Mouse (Mus musculus) naive thymus-derived CD4-positive, alpha-beta T cell, adult 2 months (primary cell): ENCODE measurements around the gene Prkce.
"Not testable (repeated sequence)": the region's sequence is repeated elsewhere in the genome, so short reads cannot be mapped to it uniquely, and the experiment has no call there.

Source experiments
- DNase-seq: peaks from one replicate; pipeline ENCODE4 v3.0.0-alpha.2; 2011; ENCODE audit warnings: low read depth

The Prkce gene

DNA sequence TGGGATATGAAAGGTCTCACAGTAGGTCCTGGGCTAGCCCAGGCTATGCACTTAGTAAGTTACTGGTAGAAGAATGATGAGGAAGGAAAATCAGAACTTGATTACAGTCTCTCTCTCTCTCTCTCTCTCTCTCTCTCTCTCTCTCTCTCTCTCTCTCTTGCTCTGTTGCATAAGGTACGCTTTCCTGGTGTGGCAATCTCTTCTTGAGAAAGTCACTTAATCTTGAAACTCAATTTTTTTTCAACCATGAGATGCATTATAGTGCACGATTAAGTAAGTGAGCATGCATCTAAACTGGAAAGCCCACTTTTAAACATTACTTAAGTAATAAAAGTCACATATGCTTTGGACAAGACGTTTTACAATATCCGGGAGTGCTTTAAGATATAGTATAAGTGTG is 285.3 kb downstream of the Prkce start:
- no peak for DNase-seq

- no peak for DNase-seq
Measured at GRCm38 (mm10) chr17:86453673-86454350, 286.2 kb downstream of the Prkce start.

- DNase-seq, result no peak
Measured at GRCm38 (mm10) chr17:86454351-86454706, 286.7 kb downstream of the Prkce start.

DNA sequence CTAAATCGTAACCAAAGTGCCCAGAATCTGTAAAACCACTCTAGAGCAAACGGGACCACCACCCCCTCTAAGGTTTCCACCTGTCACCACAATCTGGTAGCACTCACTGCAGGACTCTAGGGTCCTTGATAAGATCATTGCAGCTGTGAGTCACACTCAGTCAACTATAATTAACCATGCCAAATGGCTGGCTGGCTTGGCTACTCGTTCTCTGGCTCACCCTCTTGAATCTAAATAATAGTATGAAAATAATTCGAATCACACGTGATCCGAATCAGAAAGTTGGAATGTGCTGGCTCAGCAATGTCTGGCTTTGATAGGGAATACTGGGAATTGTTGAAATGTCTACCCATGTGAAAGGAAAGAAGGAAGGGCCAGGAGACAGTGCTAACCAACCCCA is 288.9 kb downstream of the Prkce start:
- DNase-seq, result no peak

GRCm38 (mm10) chr17:86458302-86458980 is 290.9 kb downstream of the Prkce start:
- DNase-seq, result peak; percentile 10

- no peak for DNase-seq
Measured at GRCm38 (mm10) chr17:86460645-86461430, 293.3 kb downstream of the Prkce start.

- no peak for DNase-seq
Measured at GRCm38 (mm10) chr17:86463369-86463768, 295.8 kb downstream of the Prkce start.

- no peak for DNase-seq
Measured at GRCm38 (mm10) chr17:86464197-86464596, 296.6 kb downstream of the Prkce start.

GRCm38 (mm10) chr17:86464689-86465363 is 297.2 kb downstream of the Prkce start:
- DNase-seq, result no peak

DNA sequence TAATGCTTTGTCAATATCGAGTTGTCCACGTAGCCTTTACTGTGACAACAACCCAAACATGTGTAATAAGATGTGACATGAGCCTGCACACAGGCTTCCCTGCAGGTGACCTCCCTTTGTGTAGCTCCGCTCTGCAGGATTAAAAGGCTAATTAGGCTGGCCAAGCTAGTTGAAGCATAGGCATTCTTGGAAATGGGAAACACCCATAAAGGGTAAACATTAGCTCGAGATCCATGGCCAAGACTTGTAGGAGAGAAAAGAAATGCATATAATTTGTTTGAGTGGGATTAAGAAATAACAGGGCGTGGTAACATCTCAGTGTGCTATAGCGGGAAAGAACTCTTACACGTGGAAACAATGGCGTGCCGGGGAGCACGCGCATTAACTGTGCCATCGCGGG is 298.3 kb downstream of the Prkce start:
- no peak for DNase-seq

DNA sequence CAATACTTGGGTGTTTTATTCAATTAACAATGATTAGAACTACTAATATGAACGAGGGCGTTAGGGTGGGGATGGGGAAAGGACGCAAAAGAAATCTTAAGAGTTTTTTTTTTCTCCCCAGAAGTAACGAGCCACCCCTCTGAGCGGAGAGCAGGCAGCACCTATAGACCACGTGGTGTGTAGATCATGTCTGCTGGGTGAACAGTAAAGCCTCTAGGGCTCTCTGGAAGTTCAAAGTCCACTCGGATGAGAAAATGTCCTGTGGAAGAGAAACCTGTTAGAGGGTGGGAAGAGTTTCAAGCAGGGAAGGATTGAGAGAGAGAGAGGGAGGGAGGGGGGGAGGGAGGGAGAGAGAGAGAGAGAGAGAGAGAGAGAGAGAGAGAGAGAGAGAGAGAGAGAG is 298.8 kb downstream of the Prkce start:
- DNase-seq, result no peak

- DNase-seq, result no peak
Measured at GRCm38 (mm10) chr17:86466871-86467270, 299.3 kb downstream of the Prkce start.

DNA sequence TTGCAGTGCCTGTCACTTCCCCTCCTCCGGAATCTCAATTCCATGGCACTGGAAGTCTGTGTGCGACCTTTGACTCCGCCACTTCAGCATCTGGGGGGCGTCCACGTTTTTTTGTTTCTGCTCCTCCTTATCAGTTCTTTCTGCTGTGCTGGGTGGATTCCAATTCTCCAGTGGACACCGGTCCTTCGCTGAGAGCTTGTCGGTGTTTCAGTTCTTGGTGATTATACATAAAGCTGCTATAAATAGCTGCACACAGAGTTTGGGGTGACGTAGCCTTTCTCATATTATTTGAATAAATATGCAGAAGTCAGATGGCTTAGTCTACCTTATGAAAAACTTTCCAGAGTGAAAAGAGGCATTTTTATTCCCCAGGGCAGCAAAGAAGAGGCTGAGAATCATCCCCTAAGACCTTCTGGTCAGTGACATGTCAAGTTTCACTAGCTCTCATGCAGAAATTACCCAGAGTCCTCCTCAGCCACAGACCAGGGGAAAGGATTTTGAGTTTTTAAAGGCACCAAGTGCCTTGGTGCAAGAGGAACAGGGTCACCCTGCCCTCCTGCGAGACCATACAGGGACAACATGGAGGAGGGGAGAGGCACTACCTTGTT is 299.8 kb downstream of the Prkce start:
- DNase-seq, result no peak

- no peak for DNase-seq
Measured at GRCm38 (mm10) chr17:86467967-86468366, 300.4 kb downstream of the Prkce start.

DNA sequence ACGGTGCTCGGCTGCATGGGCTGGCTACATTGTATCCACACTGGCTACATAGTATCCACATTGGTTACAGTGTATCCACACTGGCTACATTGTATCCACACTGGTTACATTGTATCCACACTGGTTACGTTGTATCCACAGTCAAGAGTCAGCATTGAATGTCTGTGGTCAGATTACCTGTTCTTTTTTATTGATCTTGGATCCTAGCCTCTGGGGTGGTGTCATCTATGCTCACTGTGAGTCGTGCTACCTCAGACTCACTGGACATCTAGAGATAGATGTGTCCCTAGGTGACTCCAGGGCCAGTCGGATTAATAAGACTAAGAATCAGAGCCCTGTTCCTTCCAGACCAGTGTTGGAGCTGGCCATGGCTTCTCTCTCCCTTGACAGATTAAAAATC is 302.6 kb downstream of the Prkce start:
- no peak for DNase-seq

DNA sequence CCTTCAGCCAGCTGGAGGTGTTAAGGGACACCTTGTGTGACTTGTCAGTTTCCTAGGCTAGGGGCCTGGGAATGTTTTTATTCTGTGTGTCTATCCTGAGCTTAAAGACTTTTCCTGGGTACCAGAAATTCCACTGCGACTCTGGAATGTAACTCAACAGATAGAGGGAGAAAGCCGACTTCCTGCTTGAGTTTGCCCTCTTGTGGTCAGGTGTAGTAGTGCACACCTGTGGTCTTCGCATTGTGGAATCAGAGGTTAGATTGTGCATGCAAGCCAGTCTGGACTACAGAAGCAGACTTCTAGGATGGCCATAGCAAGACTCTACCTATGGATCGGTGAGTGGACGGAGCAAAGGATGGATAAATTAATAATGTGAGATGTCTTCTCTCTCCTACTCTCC is 304.1 kb downstream of the Prkce start:
- peak; percentile 78 for DNase-seq

GRCm38 (mm10) chr17:86476674-86477073 is 309.1 kb downstream of the Prkce start:
- DNase-seq, result no peak

- not testable (repeated sequence) for DNase-seq
Measured at GRCm38 (mm10) chr17:86477401-86477800, 309.8 kb downstream of the Prkce start.

GRCm38 (mm10) chr17:86479406-86479805 is 311.8 kb downstream of the Prkce start:
- DNase-seq, result no peak

DNA sequence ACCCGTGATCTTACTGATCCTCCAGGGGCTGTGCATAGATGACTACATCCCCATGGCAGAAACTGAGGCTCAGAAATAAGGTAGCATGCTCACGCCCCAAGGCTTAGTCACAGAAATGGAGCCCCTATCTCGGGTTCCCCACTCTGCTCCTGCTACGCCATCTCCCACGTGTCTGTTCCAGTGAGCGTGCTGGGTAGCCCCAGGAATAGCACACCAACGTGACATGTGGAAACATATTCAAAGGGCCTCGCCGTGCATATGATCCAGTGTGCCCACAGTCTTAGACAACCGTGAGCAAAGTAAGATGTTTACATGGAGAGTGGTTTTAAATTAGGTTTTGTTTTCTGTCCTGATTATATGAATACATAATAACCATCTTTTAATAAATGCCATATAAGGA is 315.1 kb downstream of the Prkce start:
- DNase-seq, result no peak

GRCm38 (mm10) chr17:86484087-86484737 is 316.6 kb downstream of the Prkce start:
- DNase-seq, result peak; percentile 71

- DNase-seq, result no peak
Measured at GRCm38 (mm10) chr17:86486657-86487056, 319.1 kb downstream of the Prkce start.
